Mouse (Mus musculus) urinary bladder, postnatal 25 days (tissue): ENCODE data around the gene Wwc1.
A peak's percentile ranks its signal among the peaks of the same experiment; 100 is the strongest.

Source experiments
- DNase-seq: peaks from one replicate; pipeline ENCODE4 v3.0.0; 2022; ENCODE audit warnings: low spot score

Gene Wwc1

DNA sequence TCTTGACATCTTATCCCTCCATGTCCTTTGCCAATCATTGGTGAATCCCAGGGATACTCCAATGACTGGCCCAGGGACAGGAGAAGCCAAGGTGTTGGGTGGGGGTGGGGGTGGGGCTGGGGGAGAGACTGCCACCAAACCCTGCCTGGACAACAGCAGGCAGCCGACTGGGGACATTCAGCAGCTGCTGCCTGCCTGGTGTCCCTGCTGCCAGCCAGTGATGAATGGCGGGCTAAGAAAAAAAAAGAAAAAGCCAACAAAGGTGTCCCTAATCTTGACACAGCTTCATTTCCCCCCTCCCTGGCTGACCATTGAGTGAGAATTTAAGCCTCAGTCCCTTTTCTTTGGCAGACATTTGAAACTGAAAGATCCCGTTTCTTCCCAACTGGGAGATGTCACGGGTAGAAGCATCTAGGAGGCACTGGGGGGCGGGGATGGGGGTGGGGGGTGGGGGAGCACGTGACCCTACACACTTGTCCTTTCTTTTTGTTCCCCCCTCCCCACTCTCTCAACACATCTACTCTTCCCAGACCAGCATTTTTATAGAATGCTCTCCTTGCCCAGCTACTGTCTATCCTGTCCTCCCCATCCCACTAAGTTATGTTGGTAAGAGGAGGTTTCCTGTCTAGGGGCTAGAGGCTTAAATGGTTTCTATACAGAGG, 7.9 kb downstream of the Wwc1 start:
- no peak for DNase-seq

DNA sequence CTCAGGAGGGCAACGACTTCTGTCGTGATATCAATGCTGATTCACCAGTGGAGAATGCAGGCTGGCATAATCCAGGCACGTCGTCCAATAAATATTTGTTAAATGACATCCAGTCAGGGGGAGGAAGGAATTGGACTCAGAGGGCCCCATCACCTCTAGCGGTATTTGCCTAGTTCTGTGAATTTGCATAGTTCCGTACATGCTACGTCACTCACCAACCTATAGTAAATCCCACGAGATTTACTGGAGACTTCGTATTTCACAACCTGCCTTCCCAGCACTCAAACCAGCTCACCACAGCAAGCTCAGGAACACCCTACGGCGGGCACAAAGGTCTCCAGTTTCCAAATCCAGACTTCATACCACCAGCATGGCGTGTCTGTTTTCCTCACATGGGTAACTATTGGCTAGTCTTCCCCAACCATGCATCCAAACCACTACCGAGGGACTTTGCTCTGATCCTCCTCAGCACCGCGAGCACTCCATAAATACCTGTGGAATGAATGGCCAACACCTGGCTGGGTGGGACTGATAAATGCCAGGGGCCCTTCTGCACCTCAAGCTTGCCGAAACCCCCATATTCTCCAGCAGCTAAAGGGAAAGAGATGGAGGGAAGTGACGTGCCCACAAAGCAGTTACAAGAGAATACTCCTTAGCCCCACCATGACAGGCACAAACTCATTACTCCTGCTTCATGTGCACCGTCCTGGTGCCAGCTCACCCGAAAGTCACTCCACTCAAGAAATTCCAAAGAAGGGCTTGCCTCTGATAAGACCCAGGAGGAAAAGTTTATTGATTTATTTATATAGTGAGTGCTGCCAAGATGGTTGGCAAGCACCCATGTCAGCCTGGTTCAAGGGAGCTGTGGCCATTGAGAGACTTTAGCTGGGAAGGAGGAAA, 9.3 kb downstream of the Wwc1 start:
- no peak for DNase-seq

DNA sequence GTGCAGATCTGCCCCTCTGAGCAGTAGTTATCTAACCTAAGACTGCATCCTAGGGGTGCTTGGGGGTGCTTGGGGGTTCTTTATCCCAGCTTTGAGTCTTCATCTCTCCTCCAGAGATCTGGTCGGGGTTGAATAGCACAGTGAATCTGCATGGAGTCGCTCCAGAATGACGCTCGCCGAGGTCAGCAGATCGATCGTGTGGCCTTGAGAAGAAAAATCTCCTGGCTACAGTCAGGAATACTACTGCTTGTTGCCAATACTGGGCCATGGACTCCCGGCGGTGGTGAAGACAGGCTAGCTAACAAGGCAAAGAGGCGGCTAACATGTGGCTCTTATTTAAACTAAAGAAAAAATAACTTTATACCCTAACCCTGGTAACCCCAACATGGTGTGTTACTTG, 12.0 kb downstream of the Wwc1 start:
- no peak for DNase-seq

DNA sequence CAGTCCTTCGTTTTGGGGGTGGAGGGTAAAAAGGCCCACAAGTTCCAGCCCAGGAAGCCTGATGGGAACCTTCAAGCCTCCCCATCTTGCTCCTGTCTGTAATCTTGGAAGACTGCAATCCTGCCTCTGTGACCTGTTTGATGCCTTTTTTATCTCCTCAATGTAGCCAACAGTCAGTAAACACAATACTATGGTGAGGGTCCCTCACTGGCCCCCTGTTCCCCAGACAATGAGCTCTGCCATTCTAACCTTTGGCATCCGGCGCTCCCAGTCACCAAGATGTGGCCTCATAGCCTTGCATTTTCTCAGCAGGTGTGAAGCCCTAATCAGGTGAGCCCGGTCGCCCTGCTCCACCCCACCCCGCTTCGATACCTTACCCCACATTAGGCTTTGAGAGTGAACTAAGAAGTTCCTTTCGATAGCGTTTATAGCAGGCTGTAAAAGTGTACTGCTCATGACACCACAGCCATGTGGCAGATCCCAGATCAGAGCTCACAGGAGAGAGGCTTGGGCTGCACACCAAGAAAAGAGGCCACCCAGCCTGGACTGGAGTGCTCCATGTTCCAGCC, 16.3 kb downstream of the Wwc1 start:
- DNase-seq = no peak

DNA sequence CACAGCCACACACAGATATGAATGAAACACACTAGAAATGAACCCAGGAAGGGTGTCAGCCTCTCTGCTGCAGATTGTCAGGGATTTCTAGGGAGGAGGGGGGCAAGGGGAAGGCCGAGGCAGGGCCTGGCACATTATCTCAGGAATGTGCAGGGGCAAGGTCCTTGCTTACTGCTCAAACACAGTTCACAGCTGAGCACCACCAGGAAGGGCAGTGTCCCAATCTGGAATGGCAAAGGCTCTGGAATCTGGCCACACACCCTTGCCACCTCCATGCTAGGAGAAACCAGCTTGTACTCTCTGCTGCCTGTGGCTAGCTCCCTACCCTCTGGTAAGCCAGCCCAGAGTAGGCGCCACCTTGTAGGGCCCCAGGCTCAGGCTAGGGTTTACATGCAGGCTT, 16.8 kb downstream of the Wwc1 start:
- DNase-seq = no peak

DNA sequence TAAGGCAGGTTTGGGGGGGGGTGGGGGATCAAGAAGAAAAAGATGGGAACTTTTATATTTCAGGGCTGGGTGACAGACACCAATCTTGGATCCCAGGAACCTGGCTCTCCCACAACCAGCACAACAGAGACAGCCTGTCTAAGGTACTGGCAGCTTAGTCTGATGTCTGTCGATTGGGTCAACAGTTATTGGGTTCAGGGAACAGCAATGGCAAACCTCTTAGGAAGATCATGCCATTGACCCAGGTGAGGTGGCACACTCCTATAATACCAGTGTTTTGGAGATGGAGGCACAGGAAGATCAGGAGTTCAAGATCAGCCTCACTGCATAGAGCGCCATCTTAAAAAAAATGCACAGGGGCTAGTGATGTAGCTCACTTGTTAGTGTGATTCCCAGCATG, 17.9 kb downstream of the Wwc1 start:
- no peak for DNase-seq

DNA sequence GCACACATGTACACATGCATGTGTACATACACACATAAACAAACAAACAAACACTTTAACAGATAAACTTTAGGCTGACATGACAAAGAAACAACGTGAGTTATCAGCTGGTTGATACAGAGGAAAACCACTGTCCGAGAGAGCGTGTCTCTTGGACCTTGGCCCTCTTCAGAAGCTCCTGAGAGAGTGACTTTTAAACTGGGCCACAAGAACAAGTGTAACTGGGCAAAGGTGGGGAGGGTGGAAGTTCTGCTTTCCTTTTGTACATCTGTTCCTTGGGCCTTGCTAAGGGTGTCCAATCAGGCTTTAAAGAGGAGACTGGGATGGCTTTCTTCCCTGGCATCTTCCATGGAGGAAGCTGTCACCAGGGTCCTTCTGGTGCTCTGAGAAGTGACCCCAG, 21.1 kb downstream of the Wwc1 start:
- no peak for DNase-seq

DNA sequence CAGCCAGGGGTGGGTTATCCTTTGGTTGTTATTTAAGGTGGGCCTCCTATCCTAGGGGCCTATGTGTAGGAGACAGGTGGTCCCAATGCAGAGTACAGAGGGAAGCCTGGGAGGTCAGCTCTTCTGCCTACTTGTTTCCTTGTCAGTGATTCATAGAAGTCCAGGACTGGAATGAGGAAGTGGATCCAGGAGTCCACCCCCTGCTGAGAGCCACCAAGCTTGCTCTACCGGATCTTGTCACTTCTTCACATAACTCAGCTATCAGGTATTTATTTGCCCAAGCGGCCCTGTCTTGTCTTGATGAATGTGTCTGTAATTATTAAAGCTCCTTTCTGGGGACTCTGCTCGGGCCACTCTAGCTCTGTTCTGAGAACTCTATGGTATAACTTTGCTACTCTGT, 24.8 kb downstream of the Wwc1 start:
- DNase-seq = peak; percentile 54

DNA sequence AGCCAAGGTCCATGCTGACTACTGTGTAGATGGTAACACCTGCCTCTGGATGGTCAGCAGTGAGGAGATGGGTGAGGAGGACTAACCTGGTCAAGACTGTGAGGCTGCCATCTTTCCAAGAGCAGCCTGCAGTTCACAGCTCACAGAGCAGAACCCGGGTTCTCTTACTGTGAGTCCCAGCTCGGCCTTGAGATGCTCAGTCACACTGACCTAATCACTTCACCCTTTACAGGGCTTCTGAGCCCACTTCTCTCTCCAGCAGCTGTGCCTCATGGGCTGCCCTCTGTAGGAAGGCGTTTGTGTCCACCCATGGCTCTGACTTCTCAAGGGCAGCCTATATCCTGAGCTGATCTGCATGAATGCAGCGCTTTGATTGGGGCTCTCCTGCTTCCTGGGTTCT, 27.1 kb downstream of the Wwc1 start:
- DNase-seq = no peak

DNA sequence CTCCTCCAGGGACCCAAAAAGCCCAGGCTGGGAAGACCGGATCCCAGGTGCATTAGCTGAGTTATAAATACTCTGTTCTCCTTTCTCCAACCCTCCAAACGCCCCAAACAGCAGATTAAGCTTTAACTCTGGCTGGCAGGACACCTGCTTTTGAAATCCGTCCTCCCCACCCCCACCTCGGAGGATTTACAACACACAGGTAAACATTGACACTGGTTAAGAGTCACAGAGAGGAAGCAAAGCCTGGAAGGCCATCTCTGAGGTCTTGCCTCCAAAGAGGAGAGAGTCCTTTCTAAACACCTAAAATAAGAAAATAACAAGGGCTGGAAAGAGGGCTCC, 28.6 kb downstream of the Wwc1 start:
- DNase-seq = no peak

DNA sequence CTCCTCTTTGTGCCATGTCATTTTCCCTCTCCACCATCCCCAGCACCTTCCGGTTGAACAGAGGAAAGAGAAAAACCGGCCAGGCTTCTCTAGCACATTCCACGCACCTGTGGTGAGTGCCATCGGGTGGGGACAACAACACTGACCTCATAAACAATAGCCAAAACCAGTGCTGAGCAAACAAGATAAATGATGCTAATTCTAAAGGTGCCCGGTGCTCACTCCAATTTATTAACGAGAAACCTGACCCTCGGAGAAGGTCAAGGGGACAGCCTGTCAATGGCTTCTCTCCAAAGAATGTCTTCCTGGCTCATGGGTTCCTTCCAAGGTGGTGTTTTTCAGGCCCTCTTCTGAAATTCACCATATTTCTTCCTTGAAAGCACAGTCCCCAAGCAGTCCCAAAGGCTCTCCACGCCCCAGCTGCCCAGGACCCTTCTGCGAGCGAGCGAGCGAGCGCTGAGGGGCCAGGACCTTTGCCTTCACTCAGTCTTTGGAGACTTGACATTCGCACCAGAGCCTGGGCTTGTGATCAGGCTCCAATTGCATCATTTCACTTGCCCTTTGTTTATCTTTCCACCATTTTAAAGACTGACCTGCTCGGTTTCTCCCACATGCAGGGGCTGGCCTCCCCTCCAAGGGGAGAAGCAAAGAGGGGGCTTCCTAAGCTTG, 29.1 kb downstream of the Wwc1 start:
- no peak for DNase-seq

DNA sequence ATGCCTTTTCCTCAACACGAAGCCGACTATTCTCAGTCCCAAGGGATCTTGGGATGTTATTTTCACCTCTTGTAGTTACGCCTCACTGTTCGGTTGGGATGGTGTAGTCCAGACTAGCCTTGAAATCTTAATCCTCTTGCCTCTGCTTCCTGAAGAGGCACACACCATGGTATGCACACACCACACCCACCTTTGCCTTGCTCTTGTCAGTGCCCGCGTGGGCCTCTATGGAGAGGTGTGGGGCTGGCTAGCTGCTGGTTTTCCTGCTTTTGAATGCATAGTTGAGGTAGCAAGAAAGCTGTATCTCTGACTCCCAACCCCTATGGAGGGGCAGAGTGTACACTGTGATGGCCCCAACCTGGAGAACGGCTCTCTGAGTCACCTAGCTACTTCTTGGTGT, 29.9 kb downstream of the Wwc1 start:
- DNase-seq = no peak

DNA sequence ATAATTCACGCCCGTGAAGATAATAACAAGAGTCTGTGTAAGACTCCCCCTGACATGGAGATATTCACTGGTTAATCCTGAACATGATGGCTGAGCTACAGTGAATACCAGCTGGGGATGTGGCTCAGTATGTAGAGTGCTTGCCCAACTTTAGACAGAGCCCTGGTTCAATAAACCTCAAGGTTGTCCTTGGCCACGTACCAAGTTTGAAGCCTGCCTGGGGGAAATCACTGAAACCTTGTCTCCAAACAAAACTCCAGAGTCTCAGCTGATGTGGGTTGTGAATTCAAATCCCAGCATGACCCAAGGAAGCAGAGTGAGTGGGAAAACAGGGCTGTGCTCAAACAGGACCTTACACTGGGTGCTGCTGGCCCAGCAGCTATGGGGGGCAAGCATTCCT, 30.3 kb downstream of the Wwc1 start:
- DNase-seq = no peak

DNA sequence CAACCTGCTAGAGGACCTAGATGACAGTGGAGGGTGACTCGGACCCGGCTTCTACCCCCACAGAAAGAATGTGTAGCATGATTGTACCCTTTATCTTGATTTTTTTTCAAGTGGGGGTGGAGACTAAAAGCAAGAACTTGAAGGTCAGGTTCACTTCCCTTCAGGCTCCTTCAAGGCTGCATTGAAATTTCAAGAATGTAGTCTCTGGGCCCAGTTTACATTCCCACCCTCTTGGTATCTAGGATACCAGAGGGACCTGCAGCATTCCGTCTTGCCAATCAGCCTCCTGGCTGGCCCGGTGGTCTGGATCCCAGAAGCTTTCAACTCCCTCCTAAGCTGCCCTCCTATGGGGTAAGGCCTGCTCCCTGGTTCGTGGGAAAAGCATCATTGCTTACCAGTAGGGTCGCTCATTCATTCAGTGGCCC, 31.9 kb downstream of the Wwc1 start:
- no peak for DNase-seq

DNA sequence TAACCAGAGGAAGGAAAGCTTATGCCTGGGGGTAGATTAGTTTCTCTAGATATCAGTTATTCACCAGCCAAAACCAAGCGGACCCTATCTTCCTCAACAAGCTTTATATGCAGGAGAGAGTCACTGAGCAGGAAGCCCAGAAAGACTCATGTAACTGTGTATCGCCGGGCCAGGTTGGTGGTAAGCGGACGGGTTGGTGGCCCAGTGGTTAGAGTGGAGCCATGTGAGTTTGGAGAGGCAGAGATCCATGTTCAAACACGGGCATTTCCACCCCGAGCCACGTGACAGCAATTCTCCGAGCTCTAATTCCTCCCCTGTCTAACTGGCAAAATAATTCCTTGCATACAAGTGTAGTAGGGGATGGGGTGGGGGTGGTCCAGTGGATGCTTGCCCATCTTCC, 32.4 kb downstream of the Wwc1 start:
- no peak for DNase-seq

DNA sequence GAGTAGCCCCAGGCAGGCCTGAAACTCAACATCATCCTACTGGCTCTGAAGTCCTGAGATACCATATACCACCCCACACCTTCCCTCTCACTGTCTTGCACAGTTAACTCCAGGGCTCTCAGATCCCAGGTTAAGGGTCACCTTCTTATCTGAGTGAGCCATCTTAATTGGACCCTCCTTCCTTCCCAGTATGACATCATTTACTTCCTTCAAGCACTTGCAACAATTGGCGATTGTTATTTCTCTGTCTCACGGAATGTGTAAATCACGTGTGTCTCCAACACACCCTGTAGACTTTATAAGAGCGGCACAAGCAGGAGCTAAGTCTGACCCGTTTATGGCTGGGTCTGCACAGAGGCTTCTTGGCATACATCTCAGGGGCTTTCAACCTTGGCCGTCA, 35.1 kb downstream of the Wwc1 start:
- DNase-seq = no peak

DNA sequence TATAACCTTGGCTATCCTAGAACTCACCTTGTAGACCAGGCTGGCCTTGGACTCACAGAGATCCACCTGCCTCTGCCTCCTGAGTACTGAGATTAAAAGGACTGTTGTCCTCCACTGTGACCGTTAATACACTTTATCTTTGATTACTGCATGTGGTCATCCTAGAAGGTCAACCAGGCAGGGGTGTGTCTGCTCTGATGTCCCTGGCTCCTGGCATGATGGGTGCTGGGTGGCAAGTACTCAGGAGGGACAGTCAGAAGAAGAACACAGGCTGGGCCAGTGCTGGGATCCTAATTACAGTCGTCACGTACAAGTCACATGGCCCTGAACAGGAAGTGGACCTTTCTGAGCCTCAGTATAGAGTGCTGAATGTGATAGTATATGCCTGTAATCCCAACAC, 38.7 kb downstream of the Wwc1 start:
- DNase-seq = no peak

DNA sequence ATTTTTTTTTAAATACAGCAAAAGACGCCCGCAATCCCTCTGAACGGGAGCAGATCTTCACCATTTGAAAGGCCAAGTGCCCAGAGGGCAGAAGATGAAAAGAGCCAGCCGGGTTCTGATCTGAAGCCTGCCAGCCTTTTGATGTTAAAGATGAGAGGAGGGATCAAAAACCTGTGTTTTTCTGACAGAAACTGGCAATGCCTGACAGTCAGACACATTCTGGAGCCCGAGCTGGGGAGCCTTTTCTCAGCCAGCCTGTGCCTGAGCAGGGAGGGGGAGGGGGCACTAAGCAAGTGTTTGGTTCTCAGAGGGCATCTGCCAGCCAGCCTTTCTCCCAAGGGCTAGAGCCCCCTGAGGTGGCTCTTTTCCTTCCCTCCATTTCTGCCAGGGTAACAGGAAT, 39.3 kb downstream of the Wwc1 start:
- DNase-seq = no peak

DNA sequence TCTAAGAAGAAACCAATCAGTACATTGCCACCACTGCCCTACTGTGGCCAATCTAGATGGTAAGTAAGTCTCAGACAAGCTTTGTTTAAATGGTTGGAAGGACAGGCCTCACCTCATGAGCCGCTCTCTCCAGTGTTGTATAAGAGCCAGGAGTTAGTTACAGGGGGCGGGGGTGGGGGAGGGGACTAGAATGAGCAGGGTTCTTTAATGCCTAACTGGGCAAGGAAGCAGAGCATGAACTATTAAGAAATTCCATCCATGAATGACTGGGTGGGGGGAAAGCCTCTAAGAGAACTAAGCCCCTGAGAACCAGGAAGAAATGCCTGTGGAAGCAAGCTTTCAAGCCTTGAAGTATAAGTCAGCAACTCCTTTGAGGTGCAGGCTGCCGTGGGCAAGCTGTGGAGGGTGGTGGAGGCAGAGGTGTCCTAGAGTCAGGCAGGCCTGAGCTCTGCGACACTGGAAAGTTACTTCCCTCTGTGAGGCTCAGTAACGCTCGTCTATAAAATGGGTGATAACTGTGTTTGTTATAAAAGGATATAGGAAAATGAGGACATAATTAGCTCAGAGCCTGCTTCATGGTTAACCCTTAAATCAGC, 41.4 kb downstream of the Wwc1 start:
- DNase-seq = no peak

DNA sequence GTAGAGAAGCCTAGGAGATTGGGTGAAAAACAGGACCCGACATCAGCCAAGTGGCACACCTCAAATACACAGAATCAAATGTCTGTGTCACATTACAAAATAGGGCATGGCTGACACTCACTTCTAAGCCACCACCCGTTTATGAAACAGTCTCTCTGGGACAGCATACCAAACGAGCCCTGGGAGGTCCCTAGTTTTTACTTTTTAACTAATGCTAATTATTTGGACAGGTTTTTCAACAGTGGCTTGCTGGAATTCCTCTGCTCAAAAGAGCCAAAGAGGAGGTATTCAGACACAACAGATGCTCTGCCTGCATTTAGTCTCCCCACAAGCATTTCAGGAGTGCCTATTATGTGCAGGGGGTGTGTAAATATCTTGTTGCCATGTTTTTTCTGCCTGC, 44.7 kb downstream of the Wwc1 start:
- DNase-seq = no peak

DNA sequence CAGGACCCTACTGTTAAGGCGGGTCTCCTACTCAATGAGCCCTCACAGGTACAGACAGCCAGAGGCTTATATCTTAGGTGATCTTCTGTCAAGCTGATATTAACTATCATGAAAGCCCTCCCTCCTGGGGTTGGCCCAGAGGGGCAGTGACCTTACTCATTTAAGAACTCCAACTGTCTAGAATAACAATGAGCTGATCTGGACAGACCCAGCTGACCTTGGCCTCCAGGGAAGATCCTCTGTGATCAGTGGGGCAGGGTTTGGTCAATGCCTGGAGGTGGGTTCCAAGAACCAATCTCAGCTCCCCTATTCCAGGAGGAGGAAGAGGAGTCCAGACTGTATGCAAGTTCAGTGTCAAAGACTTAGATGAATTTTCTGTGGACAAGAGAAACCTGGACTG, 45.2 kb downstream of the Wwc1 start:
- no peak for DNase-seq

DNA sequence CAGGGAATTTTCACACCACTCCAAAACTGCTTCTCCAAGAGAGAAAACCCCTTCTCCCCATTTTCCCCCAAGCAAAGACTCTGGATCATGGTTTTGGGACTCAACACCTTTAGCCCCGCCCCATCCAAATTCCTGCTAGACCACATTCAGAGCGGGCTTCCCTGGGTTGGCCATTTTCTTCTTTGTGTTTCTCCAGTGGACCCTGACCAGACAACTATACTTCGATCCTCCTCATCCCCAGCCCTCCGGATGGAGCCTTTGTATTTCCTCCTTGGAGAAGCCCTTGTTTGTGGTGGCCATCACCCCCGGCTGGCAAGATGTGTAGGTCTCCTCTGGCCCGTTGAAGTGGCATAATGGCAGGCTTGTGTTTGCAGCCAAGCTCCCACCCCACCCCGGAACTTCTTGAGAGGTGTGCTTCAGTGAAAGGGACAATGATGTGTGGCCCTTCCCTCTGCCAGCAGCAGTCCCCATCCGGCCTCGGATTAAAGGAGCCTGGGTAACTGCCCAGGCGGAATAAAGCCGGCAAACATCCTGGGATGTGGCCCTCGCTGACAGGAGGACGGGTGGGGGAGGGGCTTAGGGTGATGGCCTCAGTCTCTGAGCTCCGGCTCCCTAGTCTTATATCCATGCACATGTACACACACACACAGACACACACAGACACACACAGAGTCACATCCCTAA, 46.8 kb downstream of the Wwc1 start:
- no peak for DNase-seq
